Mouse (Mus musculus): ENCODE results near the gene Kndc1. TPM values are rescaled to one million over a fixed set of nuclear protein-coding genes. Genes with fewer than 3 reads are reported as not detected.
A peak's percentile ranks its signal among the peaks of the same experiment; 100 is the strongest.

Kndc1 gene
- polyA plus RNA-seq, 1 experiment from 2014 or later = 0.26 TPM

GRCm38 (mm10) chr7:139957437-139957836 is 62.9 kb downstream of the Kndc1 start:
- no peak overlapping the region for H3K27ac ChIP-seq
- no peak overlapping the region for H3K4me2 ChIP-seq
- H3K9me3 ChIP-seq = no peaks in the 10 kb centered on the region
- no peaks in the 10 kb centered on the region for H3K36me3 ChIP-seq
- ATAC-seq (ENCODE audit: insufficient number of reproducible peaks, low FRiP score, low TSS enrichment, low read depth) = no peak
- no peaks in the 10 kb centered on the region for H3K4me1 ChIP-seq
- 53% methylated on average over 11 of the region's 11 CpGs for WGBS
- no peak overlapping the region for H3K4me3 ChIP-seq
- H3K9ac ChIP-seq = no peak overlapping the region
- peaks cover 5% of the 10 kb centered on the region; the same call in 1 of the 2 replicates for H3K27me3 ChIP-seq

DNA sequence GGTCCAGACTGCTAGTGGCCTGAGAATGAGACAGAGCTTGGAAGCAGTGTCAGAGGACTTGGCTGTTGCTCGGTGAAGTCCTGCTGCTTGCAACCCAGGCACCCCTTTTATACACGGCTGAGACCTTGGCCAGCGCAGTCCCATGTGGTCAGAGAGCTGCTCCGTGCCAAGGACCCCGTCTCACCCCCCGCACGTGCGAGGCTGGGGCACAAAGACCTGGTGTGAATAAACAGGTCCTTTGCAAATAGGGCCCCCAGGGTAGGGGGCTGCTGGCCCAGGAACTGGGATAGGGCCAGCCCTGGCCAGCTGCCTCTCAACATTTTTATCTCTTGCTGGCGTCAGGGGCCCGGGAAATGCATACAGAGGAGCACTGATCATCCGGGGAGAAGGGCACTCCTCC is 63.5 kb downstream of the Kndc1 start:
- Histone ChIP-seq H3K9ac (no peak overlapping the region), H3K4me2 (no peak overlapping the region), H3K9me3 (no peaks in the 10 kb centered on the region), H3K27ac (no peak overlapping the region), H3K4me3 (no peak overlapping the region), H3K4me1 (no peaks in the 10 kb centered on the region), H3K36me3 (no peaks in the 10 kb centered on the region), H3K27me3 (peaks cover 5% of the 10 kb centered on the region; the same call in 1 of the 2 replicates)
- 39% methylated on average over 11 of the region's 11 CpGs for WGBS
- no peak for ATAC-seq (ENCODE audit: insufficient number of reproducible peaks, low FRiP score, low TSS enrichment, low read depth)

DNA sequence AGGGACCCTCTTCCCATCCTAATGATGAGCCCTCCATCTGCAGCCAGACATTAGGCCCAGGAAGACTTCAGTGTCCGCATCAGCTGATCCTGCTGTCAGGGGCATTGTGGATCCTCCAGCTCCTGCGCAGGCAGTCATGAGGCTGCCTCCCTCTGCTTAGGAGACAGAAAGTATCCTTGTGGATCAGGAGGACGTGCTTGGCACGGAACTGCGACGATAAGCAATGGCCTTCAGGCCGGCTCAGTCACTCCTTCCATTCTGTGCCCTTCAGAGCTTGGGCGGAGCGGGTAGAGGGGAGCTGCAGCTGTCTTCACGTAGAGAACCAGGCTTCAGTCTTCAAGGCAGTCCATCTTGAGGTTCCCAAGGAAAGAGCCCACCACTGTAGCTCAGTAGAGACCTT is 66.6 kb downstream of the Kndc1 start:
- H3K27ac ChIP-seq = no peak overlapping the region
- WGBS = 85% methylated on average over 10 of the region's 10 CpGs
- H3K9ac ChIP-seq = no peak overlapping the region

GRCm38 (mm10) chr7:139963814-139964213 is 69.3 kb downstream of the Kndc1 start:
- H3K9ac ChIP-seq = no peak overlapping the region
- no peak for ATAC-seq (ENCODE audit: insufficient number of reproducible peaks, low FRiP score, low TSS enrichment, low read depth)
- no peak overlapping the region for H3K4me2 ChIP-seq
- H3K27ac ChIP-seq = no peak overlapping the region
- H3K27me3 ChIP-seq = no peaks in the 10 kb centered on the region
- 49% methylated on average over 4 of the region's 4 CpGs for WGBS
- H3K36me3 ChIP-seq = no peaks in the 10 kb centered on the region
- no peaks in the 10 kb centered on the region for H3K4me1 ChIP-seq
- H3K9me3 ChIP-seq = no peaks in the 10 kb centered on the region
- no peak overlapping the region for H3K4me3 ChIP-seq

More for the DNA sequence above, 66.6 kb downstream of the Kndc1 start:
- H3K4me3 ChIP-seq = no peak overlapping the region
- H3K27me3 ChIP-seq = 0 out of 2 replicates have a peak, but pooled peaks cover 5% of the 10 kb centered on the region
- H3K4me1 ChIP-seq = no peaks in the 10 kb centered on the region
- no peaks in the 10 kb centered on the region for H3K9me3 ChIP-seq
- H3K36me3 ChIP-seq = no peaks in the 10 kb centered on the region
- no peak overlapping the region for H3K4me2 ChIP-seq
- ATAC-seq (ENCODE audit: insufficient number of reproducible peaks, low FRiP score, low TSS enrichment, low read depth) = no peak

DNA sequence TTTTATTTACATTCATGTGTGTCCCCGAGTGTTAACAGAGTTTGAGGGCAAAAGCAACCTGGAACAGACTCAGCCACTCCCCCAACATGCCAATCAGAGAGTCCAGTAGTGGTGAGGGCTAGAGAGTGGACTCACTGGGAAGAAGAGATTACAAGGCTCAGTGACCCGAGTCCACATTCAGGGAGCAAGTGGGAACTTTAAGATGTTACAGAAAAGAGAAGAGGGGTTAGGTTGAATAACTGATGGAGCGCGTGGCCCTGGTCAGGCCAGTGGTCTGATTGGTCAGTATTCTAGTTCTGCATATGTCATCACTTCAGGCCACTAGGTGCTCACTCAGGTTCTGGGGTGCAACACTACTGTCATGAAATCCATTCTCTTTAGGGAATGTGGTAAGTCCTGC is 72.7 kb downstream of the Kndc1 start:
- no peak for ATAC-seq (ENCODE audit: insufficient number of reproducible peaks, low FRiP score, low TSS enrichment, low read depth)
- no peaks in the 10 kb centered on the region for H3K27me3 ChIP-seq
- H3K4me2 ChIP-seq = no peak overlapping the region
- H3K9ac ChIP-seq = no peak overlapping the region
- WGBS = 32% methylated on average over 4 of the region's 4 CpGs
- H3K9me3 ChIP-seq = no peaks in the 10 kb centered on the region
- H3K36me3 ChIP-seq = no peaks in the 10 kb centered on the region
- H3K4me1 ChIP-seq = 0 out of 2 replicates have a peak, but pooled peaks cover 7% of the 10 kb centered on the region
- no peak overlapping the region for H3K27ac ChIP-seq
- H3K4me3 ChIP-seq = no peak overlapping the region

- Histone ChIP-seq H3K27ac (no peak overlapping the region), H3K4me3 (no peak overlapping the region), H3K9me3 (no peaks in the 10 kb centered on the region), H3K27me3 (no peaks in the 10 kb centered on the region), H3K9ac (no peak overlapping the region), H3K36me3 (no peaks in the 10 kb centered on the region), H3K4me2 (no peak overlapping the region), H3K4me1 (0 out of 2 replicates have a peak, but pooled peaks cover 7% of the 10 kb centered on the region)
- no peak for ATAC-seq (ENCODE audit: insufficient number of reproducible peaks, low FRiP score, low TSS enrichment, low read depth)
- 52% methylated on average over 5 of the region's 5 CpGs for WGBS
Observed at GRCm38 (mm10) chr7:139968428-139968827, 73.9 kb downstream of the Kndc1 start.

- Histone ChIP-seq H3K36me3 (no peaks in the 10 kb centered on the region), H3K27me3 (no peaks in the 10 kb centered on the region), H3K4me1 (0 out of 2 replicates have a peak, but pooled peaks cover 7% of the 10 kb centered on the region), H3K9me3 (no peaks in the 10 kb centered on the region), H3K4me2 (no peak overlapping the region), H3K4me3 (no peak overlapping the region), H3K27ac (no peak overlapping the region), H3K9ac (no peak overlapping the region)
- 29% methylated on average over 9 of the region's 10 CpGs for WGBS
- ATAC-seq (ENCODE audit: insufficient number of reproducible peaks, low FRiP score, low TSS enrichment, low read depth) = no peak
Observed at GRCm38 (mm10) chr7:139969348-139970130, 75.0 kb downstream of the Kndc1 start.

- 0 out of 2 replicates have a peak, but pooled peaks cover 7% of the 10 kb centered on the region for H3K4me1 ChIP-seq
- WGBS = 76% methylated on average over 10 of the region's 10 CpGs
- H3K4me2 ChIP-seq = no peak overlapping the region
- no peak overlapping the region for H3K4me3 ChIP-seq
- no peak overlapping the region for H3K9ac ChIP-seq
- 0 out of 2 replicates have a peak overlapping the region, but pooled peaks have one; percentile 22 for H3K27ac ChIP-seq
- no peaks in the 10 kb centered on the region for H3K9me3 ChIP-seq
- H3K36me3 ChIP-seq = no peaks in the 10 kb centered on the region
- ATAC-seq (ENCODE audit: insufficient number of reproducible peaks, low FRiP score, low TSS enrichment, low read depth) = no peak
- H3K27me3 ChIP-seq = no peaks in the 10 kb centered on the region
Observed at GRCm38 (mm10) chr7:139970216-139970919, 75.9 kb downstream of the Kndc1 start.

GRCm38 (mm10) chr7:139970979-139971378 is 76.5 kb downstream of the Kndc1 start:
- 67% methylated on average over 5 of the region's 5 CpGs for WGBS
- Histone ChIP-seq H3K4me1 (0 out of 2 replicates have a peak, but pooled peaks cover 7% of the 10 kb centered on the region), H3K9me3 (no peaks in the 10 kb centered on the region), H3K9ac (no peak overlapping the region), H3K4me3 (no peak overlapping the region), H3K36me3 (no peaks in the 10 kb centered on the region), H3K27ac (no peak overlapping the region), H3K27me3 (no peaks in the 10 kb centered on the region), H3K4me2 (no peak overlapping the region)
- ATAC-seq (ENCODE audit: insufficient number of reproducible peaks, low FRiP score, low TSS enrichment, low read depth) = no peak

DNA sequence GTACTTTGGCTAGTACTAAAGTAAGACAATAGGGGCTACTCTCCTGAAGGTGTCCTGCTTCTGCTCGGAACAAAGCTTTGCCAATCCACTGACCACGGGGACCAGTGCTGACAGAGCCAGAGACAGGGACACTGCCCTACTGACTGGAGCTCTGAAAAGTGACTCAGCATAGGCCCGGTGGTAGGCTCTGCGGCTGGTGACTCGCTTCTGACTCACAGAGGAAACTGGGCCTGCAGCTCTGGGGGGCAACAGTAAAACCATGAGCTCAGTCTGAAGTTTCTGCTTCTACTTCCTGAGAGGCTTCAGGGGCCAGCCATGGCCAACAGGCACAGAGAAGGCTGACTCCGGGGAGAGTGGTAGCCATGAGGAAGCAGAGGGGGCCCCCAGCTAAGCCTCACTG is 76.9 kb downstream of the Kndc1 start:
- H3K4me1 ChIP-seq = 0 out of 2 replicates have a peak, but pooled peaks cover 7% of the 10 kb centered on the region
- WGBS = 61% methylated on average over 6 of the region's 6 CpGs
- H3K9ac ChIP-seq = no peak overlapping the region
- no peak overlapping the region for H3K4me2 ChIP-seq
- H3K27me3 ChIP-seq = no peaks in the 10 kb centered on the region
- no peaks in the 10 kb centered on the region for H3K9me3 ChIP-seq
- no peak overlapping the region for H3K27ac ChIP-seq
- no peaks in the 10 kb centered on the region for H3K36me3 ChIP-seq
- no peak for ATAC-seq (ENCODE audit: insufficient number of reproducible peaks, low FRiP score, low TSS enrichment, low read depth)
- no peak overlapping the region for H3K4me3 ChIP-seq

DNA sequence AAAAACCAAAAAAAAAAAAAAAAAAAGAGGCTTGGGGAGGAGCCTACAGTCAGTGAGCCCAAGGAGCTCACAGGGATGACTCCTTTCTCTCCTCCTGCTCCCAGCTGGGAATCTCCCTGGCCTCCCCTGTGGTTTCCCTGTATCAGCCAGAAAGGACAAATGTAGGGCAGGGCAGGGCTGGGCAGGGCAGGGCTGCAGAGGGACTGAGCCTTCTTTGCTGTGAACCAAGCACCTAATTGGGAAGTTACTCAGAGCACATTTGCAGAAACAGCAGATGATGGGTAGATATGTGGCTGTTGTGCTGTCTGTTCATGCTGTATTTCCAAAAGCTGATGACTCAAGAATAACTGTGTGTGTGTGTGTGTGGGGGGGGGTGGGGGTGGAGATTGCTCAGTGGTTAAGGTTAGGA is 78.4 kb downstream of the Kndc1 start:
- no peaks in the 10 kb centered on the region for H3K36me3 ChIP-seq
- no peak for ATAC-seq (ENCODE audit: insufficient number of reproducible peaks, low FRiP score, low TSS enrichment, low read depth)

DNA sequence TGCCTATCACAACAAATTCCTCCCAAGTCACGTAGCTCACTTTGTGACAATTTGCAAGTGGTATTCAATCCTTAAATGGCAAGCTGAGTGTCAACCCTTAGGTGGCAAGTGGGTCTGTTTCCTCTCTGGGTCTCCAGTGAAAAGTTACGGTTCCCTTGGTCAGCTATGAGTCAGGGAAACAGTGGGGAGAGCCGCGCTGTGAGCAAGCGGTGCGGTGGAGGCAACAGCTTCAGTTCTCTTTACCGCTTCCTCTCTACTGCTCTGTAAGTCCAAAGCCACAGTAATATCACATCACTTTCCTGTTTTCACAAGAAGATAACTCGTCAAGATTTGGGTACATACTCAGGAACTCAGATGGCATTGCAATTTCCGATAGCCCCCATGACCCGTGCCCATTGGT is 79.8 kb downstream of the Kndc1 start:
- Histone ChIP-seq H3K4me3 (no peak overlapping the region), H3K4me1 (peaks cover 19% of the 10 kb centered on the region), H3K9me3 (no peaks in the 10 kb centered on the region), H3K27me3 (no peaks in the 10 kb centered on the region), H3K9ac (no peak overlapping the region), H3K27ac (no peak overlapping the region), H3K4me2 (no peak overlapping the region), H3K36me3 (no peaks in the 10 kb centered on the region)
- WGBS = 81% methylated on average over 10 of the region's 10 CpGs
- no peak for ATAC-seq (ENCODE audit: insufficient number of reproducible peaks, low FRiP score, low TSS enrichment, low read depth)

More for the DNA sequence above, 78.4 kb downstream of the Kndc1 start:
- H3K27ac ChIP-seq = no peak overlapping the region
- no peak overlapping the region for H3K4me3 ChIP-seq
- H3K27me3 ChIP-seq = no peaks in the 10 kb centered on the region
- H3K9me3 ChIP-seq = no peaks in the 10 kb centered on the region
- H3K4me2 ChIP-seq = no peak overlapping the region
- H3K4me1 ChIP-seq = 0 out of 2 replicates have a peak, but pooled peaks cover 9% of the 10 kb centered on the region
- no peak overlapping the region for H3K9ac ChIP-seq

All from limb, embryonic 15.5 days (tissue).